Mouse (Mus musculus) liver, adult 2 months (tissue): ENCODE measurements around the gene Sec14l1. TPM values are rescaled to one million over a fixed set of nuclear protein-coding genes. Genes with fewer than 3 reads are reported as not detected.

Experiments
- DNase-seq: peaks from one replicate; pipeline ENCODE4 v3.0.0-alpha.2; 2011; ENCODE audit warnings: low read depth, low spot score; ENCODE audit errors: extremely low read depth
- H3K27ac ChIP-seq: fragments of 200-500 bp; replicated peaks from 2 replicates; pipeline ENCODE4 v1.5.1; 2012; ENCODE audit warnings: low read depth, mild to moderate bottlenecking, control low read depth, inconsistent platforms, low read length; ENCODE audit not compliant: insufficient read depth
- H3K27me3 ChIP-seq: fragments of 200-500 bp; 2 replicates; pipeline ENCODE4 v1.6.1; 2012; ENCODE audit warnings: mild to moderate bottlenecking, moderate library complexity, low read length, inconsistent platforms; ENCODE audit not compliant: control insufficient read depth, insufficient read depth
- H3K36me3 ChIP-seq: fragments of 200-500 bp; 2 replicates; pipeline ENCODE4 v1.6.1; 2012; ENCODE audit warnings: low read length, inconsistent platforms; ENCODE audit not compliant: control insufficient read depth, insufficient read depth
- H3K4me1 ChIP-seq: fragments of 200-500 bp; 2 replicates; pipeline ENCODE4 v1.6.1; 2011; ENCODE audit warnings: low read length; ENCODE audit not compliant: control insufficient read depth, insufficient read depth
- H3K4me3 ChIP-seq: fragments of 200-500 bp; 2 replicates; pipeline ENCODE4 v1.5.1; 2011; ENCODE audit warnings: low read depth, mild to moderate bottlenecking, control low read depth, low read length, moderate library complexity; ENCODE audit not compliant: insufficient read depth
- H3K79me2 ChIP-seq: fragments of 200-500 bp; 2 replicates; pipeline ENCODE4 v1.6.1; 2012; ENCODE audit warnings: inconsistent platforms, mild to moderate bottlenecking, low read length, moderate library complexity; ENCODE audit not compliant: control insufficient read depth, insufficient read depth
- H3K9ac ChIP-seq: fragments of 200-500 bp; 2 replicates; pipeline ENCODE4 v1.6.1; 2012; ENCODE audit warnings: low read depth, mild to moderate bottlenecking, control low read depth, inconsistent platforms, low read length
- CTCF ChIP-seq: fragments of 200-500 bp; IDR thresholded peaks from 2 replicates; pipeline ENCODE4 v1.5.1; 2011; ENCODE audit warnings: low read depth, low read length, control low read depth
- POLR2A ChIP-seq: fragments of 200-500 bp; IDR thresholded peaks from 2 replicates; pipeline ENCODE4 v1.6.1; 2011; ENCODE audit warnings: low read length, control low read depth; ENCODE audit not compliant: insufficient read depth; ENCODE audit errors: extremely low read depth
- WGBS: fragments of 180-500 bp; shearing (Covaris S2); methylation state at CpG from one replicate; pipeline ENCODE4 v1.1.7; 2018; 5-methylcytosine and 5-hydroxymethylcytosine counted together
- polyA plus RNA-seq: library from polyadenylated mRNA; depleted of rRNA; stranded (reverse); fragments of >200 nt; gene quantifications from 2 replicates; pipeline ENCODE4 v1.2.3, GENCODE M21; 2012
- total RNA-seq: library from RNA; depleted of rRNA; stranded (reverse); fragments of >200 nt; gene quantifications from 2 replicates; pipeline ENCODE4 v1.2.3, GENCODE M21; 2014

Sec14l1 gene
- total and polyA plus RNA-seq, 2 experiments = 4.6 to 8.2 TPM

GRCm38 (mm10) chr11:117104044-117104757, 10.8 kb upstream of the Sec14l1 start:
- peaks cover 6% of the 10 kb centered on the region; the same call in 1 of the 2 replicates for H3K4me1 ChIP-seq
- H3K9ac ChIP-seq = no peak overlapping the region
- H3K4me3 ChIP-seq = no peak overlapping the region
- no peak overlapping the region for H3K27ac ChIP-seq
- no peaks in the 10 kb centered on the region for H3K36me3 ChIP-seq
- DNase-seq = no peak
- no peaks in the 10 kb centered on the region for H3K27me3 ChIP-seq
- 94% methylated on average over 10 of the region's 10 CpGs for WGBS
- TF ChIP-seq POLR2A (no peak), CTCF (no peak)
- H3K79me2 ChIP-seq = no peaks in the 10 kb centered on the region

- Histone ChIP-seq H3K27ac (no peak overlapping the region), H3K9ac (no peak overlapping the region), H3K4me3 (no peak overlapping the region), H3K4me1 (peaks cover 6% of the 10 kb centered on the region; the same call in 1 of the 2 replicates), H3K27me3 (no peaks in the 10 kb centered on the region), H3K36me3 (no peaks in the 10 kb centered on the region), H3K79me2 (no peaks in the 10 kb centered on the region)
- no peak for DNase-seq
- 78% methylated on average over 3 of the region's 3 CpGs for WGBS
- TF ChIP-seq POLR2A (no peak), CTCF (no peak)
These were observed 9.7 kb upstream of the Sec14l1 start for GRCm38 (mm10) chr11:117105315-117105714.

GRCm38 (mm10) chr11:117105850-117106249, 9.1 kb upstream of the Sec14l1 start:
- TF ChIP-seq CTCF (no peak), POLR2A (no peak)
- 85% methylated on average over 7 of the region's 7 CpGs for WGBS
- H3K4me3 ChIP-seq = no peak overlapping the region

GRCm38 (mm10) chr11:117106633-117107334, 8.2 kb upstream of the Sec14l1 start:
- no peak overlapping the region for H3K4me3 ChIP-seq
- no peaks in the 10 kb centered on the region for H3K27me3 ChIP-seq
- no peak overlapping the region for H3K9ac ChIP-seq
- TF ChIP-seq CTCF = no peak
- no peak for TF ChIP-seq POLR2A
- no peak overlapping the region for H3K27ac ChIP-seq
- H3K79me2 ChIP-seq = no peaks in the 10 kb centered on the region
- H3K4me1 ChIP-seq = peaks cover 6% of the 10 kb centered on the region; the same call in 1 of the 2 replicates
- H3K36me3 ChIP-seq = no peaks in the 10 kb centered on the region
- 85% methylated on average over 13 of the region's 13 CpGs for WGBS
- no peak for DNase-seq

More at GRCm38 (mm10) chr11:117105850-117106249, 9.1 kb upstream of the Sec14l1 start:
- DNase-seq = no peak
- Histone ChIP-seq H3K4me1 (peaks cover 6% of the 10 kb centered on the region; the same call in 1 of the 2 replicates), H3K79me2 (no peaks in the 10 kb centered on the region), H3K27ac (no peak overlapping the region), H3K9ac (no peak overlapping the region), H3K36me3 (no peaks in the 10 kb centered on the region), H3K27me3 (no peaks in the 10 kb centered on the region)

GRCm38 (mm10) chr11:117107837-117108236, 7.1 kb upstream of the Sec14l1 start:
- no peak for DNase-seq
- no peak overlapping the region for H3K4me3 ChIP-seq
- H3K36me3 ChIP-seq = no peaks in the 10 kb centered on the region
- no peaks in the 10 kb centered on the region for H3K79me2 ChIP-seq
- WGBS = 95% methylated on average over 2 of the region's 2 CpGs
- H3K27me3 ChIP-seq = no peaks in the 10 kb centered on the region
- no peak overlapping the region for H3K27ac ChIP-seq
- H3K4me1 ChIP-seq = peaks cover 6% of the 10 kb centered on the region; the same call in 1 of the 2 replicates
- TF ChIP-seq CTCF (no peak), POLR2A (no peak)
- no peak overlapping the region for H3K9ac ChIP-seq
